Mouse (Mus musculus): ENCODE measurements at regions not wholly inside any gene's neighbourhood (a gene's known extent, or its start where the extent isn't known, plus 50 kb on each side); places are given as distances from the start of the nearest gene placed in this dataset.
"Not testable (repeated sequence)": the region's sequence is repeated elsewhere in the genome, so short reads cannot be mapped to it uniquely, and the experiment has no call there.

DNA sequence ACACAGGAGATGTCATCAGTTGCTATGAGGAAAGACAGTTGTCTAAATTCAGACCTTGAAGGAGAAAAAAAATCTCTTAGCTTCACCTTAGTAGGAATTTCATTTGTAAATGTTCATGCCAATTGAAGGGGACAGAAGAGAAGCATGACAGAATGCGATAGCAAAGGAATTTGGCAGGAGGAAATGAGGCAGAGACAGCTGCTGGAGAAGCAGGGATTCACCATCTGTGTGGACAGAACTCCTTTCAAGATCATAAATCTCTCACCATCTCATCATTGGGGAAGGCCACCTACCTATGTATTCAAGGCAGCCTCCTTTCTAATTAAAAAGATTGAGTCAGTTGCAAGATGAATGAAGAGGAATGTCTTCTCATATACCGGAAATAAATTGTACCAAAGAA is 387.8 kb downstream of the Hdgfl1 start:
- WGBS: 54% methylated on average over 2 of the region's 2 CpGs

DNA sequence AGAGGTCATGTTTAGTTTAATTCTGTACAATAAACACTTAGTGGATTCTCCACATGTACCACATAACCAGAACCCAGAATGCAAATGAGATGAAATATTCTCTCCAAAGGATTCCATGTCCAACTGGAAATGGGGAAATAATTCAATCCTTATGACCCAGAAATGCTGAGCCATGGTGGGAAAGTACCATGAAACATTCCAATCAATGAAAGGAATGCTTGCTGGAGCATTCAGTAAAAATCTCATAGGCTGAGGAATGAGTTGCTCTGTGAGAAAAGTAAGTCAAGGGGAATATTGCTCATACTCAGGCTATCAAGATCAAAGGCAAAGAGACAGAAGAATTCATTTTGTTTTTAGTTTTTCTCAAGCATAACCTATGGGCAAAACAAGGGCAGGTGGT is 394.4 kb downstream of the Hdgfl1 start:
- DNase-seq: no peak
- Histone ChIP-seq H3K79me2 (replicated peaks; ENCODE audit: control insufficient read depth, insufficient read depth, low read length) (no peaks in the 10 kb centered on the region), H3K9ac (ENCODE audit: low read depth, low read length) (no peak overlapping the region), H3K36me3 (ENCODE audit: control insufficient read depth, insufficient read depth, low read length) (no peaks in the 10 kb centered on the region), H3K27ac (no peak overlapping the region), H3K4me3 (no peak overlapping the region), H3K4me1 (ENCODE audit: control insufficient read depth, insufficient read depth, low read length) (no peaks in the 10 kb centered on the region), H3K27me3 (ENCODE audit: control insufficient read depth, insufficient read depth, low read length) (no peaks in the 10 kb centered on the region)
- TF ChIP-seq EP300 (IDR thresholded peaks at IDR 0.05; ENCODE audit: insufficient read depth, low read depth, low read length) (no peak), CTCF (IDR thresholded peaks at IDR 0.05) (no peak), POLR2A (IDR thresholded peaks at IDR 0.05; ENCODE audit: insufficient read depth, low read depth, low read length) (no peak)
- intact Hi-C loops (cut with DNase I): no loop called here

More for the DNA sequence above, 387.8 kb downstream of the Hdgfl1 start:
- no peaks in the 10 kb centered on the region for H3K27me3 ChIP-seq (ENCODE audit: control insufficient read depth, insufficient read depth, low read length)
- no peak for TF ChIP-seq EP300 (IDR thresholded peaks at IDR 0.05; ENCODE audit: insufficient read depth, low read depth, low read length)
- no peak for TF ChIP-seq POLR2A (IDR thresholded peaks at IDR 0.05; ENCODE audit: insufficient read depth, low read depth, low read length)
- no peak for TF ChIP-seq CTCF (IDR thresholded peaks at IDR 0.05)
- H3K79me2 ChIP-seq (replicated peaks; ENCODE audit: control insufficient read depth, insufficient read depth, low read length): no peaks in the 10 kb centered on the region
- no peaks in the 10 kb centered on the region for H3K36me3 ChIP-seq (ENCODE audit: control insufficient read depth, insufficient read depth, low read length)
- no peak overlapping the region for H3K9ac ChIP-seq (ENCODE audit: low read depth, low read length)
- no peak overlapping the region for H3K27ac ChIP-seq
- intact Hi-C loops (cut with DNase I): no loop called here
- no peak overlapping the region for H3K4me3 ChIP-seq
- DNase-seq: no peak
- H3K4me1 ChIP-seq (ENCODE audit: control insufficient read depth, insufficient read depth, low read length): peaks cover 4% of the 10 kb centered on the region; the same call in 1 of the 2 replicates

DNA sequence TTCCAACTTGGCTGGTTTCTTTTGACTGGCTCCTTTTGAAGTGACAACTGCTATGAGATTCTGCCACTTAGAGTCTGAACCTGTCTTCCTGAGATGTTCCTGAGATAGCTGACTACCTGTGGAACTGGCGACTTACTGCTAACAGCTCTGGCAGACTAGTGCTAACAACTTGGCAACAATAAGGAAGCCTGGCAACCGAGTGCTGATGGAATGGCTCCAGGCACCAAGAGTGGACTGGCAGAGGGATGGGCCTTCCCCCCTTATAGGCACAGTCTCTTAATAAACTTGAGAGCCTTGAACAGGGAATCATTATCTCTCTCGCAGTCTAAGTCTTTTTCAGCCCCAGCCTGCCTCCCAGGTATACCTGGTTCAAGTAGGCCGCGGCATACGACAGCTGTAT is 404.1 kb downstream of the Hdgfl1 start:
- H3K79me2 ChIP-seq (replicated peaks; ENCODE audit: control insufficient read depth, insufficient read depth, low read length); intact Hi-C loops (cut with DNase I); H3K4me3 ChIP-seq; H3K36me3 ChIP-seq (ENCODE audit: control insufficient read depth, insufficient read depth, low read length); H3K27ac ChIP-seq; H3K27me3 ChIP-seq (ENCODE audit: control insufficient read depth, insufficient read depth, low read length); H3K9ac ChIP-seq (ENCODE audit: low read depth, low read length); H3K4me1 ChIP-seq (ENCODE audit: control insufficient read depth, insufficient read depth, low read length): not testable (repeated sequence)
- peak; percentile 32 to 36 for DNase-seq
- 75% methylated on average over 6 of the region's 6 CpGs for WGBS

DNA sequence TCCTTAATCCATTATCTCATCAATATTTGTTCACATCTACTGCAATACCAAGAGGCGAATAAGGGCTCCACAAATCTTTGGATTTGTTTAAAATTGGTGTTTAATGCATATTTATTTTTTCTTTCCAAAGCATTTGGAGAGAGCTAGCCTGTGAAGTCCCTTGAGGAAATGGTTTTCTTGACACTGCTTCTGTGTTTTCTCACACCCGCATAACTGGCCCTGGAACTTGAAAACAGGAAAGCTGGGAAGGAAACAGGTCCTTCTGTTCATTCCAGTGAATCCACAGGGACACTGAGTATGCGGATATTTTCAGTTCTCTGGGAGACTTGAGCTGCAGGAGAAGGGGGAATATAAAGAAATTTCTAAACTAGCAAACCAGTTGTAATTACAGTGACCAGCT is 413.6 kb downstream of the Hdgfl1 start:
- H3K27me3 ChIP-seq (ENCODE audit: control insufficient read depth, insufficient read depth, low read length): no peaks in the 10 kb centered on the region
- intact Hi-C loops (cut with DNase I): loop anchor here (2.0 to 5.0 kb wide), 2 partner anchors 48 to 206 kb away; no protein-coding TSS in a partner anchor
- no peaks in the 10 kb centered on the region for H3K79me2 ChIP-seq (replicated peaks; ENCODE audit: control insufficient read depth, insufficient read depth, low read length)
- DNase-seq: peak in 1 of 2 experiments; percentile 6
- H3K27ac ChIP-seq: peak overlapping the region; percentile 54
- 38% methylated on average over 3 of the region's 3 CpGs for WGBS
- H3K36me3 ChIP-seq (ENCODE audit: control insufficient read depth, insufficient read depth, low read length): peaks cover 4% of the 10 kb centered on the region; the same call in 1 of the 2 replicates
- no peak overlapping the region for H3K9ac ChIP-seq (ENCODE audit: low read depth, low read length)
- TF ChIP-seq EP300 (IDR thresholded peaks at IDR 0.05; ENCODE audit: insufficient read depth, low read depth, low read length) (0 out of 2 replicates have a peak, but pooled peaks have one; percentile 49), POLR2A (IDR thresholded peaks at IDR 0.05; ENCODE audit: insufficient read depth, low read depth, low read length) (no peak)
- H3K4me3 ChIP-seq: no peak overlapping the region
- peaks cover 4% of the 10 kb centered on the region for H3K4me1 ChIP-seq (ENCODE audit: control insufficient read depth, insufficient read depth, low read length)

DNA sequence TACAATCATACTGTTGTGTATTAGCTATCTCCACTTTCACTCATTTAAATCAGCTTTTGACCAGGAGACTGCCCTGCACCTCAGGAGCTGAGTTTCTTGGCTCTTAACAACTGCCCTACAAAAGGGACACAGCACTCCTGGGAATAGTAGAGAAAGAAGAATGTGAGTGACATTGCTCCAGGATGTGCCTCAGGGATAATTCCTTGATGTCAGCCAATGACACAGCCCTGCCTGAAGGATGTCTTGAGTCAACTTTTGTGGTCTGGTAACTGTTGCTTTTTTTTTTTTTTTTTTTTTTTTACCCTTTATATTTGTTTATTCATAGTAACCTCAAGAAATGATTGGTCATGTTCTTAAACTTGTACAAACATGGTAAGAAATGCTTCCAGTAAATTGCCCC is 415.5 kb downstream of the Hdgfl1 start:
- Histone ChIP-seq H3K4me3 (no peak overlapping the region), H3K27me3 (ENCODE audit: control insufficient read depth, insufficient read depth, low read length) (no peaks in the 10 kb centered on the region), H3K27ac (no peak overlapping the region), H3K9ac (ENCODE audit: low read depth, low read length) (no peak overlapping the region), H3K36me3 (ENCODE audit: control insufficient read depth, insufficient read depth, low read length) (peaks cover 4% of the 10 kb centered on the region; the same call in 1 of the 2 replicates), H3K79me2 (replicated peaks; ENCODE audit: control insufficient read depth, insufficient read depth, low read length) (no peaks in the 10 kb centered on the region), H3K4me1 (ENCODE audit: control insufficient read depth, insufficient read depth, low read length) (peaks cover 4% of the 10 kb centered on the region)
- DNase-seq: no peak
- no peak for TF ChIP-seq POLR2A (IDR thresholded peaks at IDR 0.05; ENCODE audit: insufficient read depth, low read depth, low read length)
- TF ChIP-seq CTCF (IDR thresholded peaks at IDR 0.05): no peak
- TF ChIP-seq EP300 (IDR thresholded peaks at IDR 0.05; ENCODE audit: insufficient read depth, low read depth, low read length): no peak
- intact Hi-C loops (cut with DNase I): no loop called here

DNA sequence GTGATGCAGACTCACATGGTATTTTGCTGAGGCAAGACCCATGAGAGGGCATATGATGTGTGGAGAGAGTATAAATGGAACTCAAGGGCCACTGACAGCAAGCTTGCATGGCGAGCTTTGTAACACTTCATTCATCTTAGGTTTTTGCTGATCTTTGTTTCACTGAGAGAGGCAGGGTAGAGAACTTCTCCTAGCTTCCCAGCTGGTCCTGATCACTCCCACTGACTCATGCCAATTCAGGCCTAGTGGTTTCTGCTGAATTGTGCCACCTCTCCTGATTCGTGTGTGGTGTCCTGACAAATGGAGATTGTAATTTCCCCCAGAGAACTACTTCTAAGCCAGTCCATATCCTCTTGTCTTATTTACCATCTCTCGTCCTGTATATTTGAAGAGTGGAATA is 419.5 kb downstream of the Hdgfl1 start:
- H3K4me1 ChIP-seq (ENCODE audit: control insufficient read depth, insufficient read depth, low read length): no peaks in the 10 kb centered on the region
- intact Hi-C loops (cut with DNase I): no loop called here
- TF ChIP-seq CTCF (IDR thresholded peaks at IDR 0.05): no peak
- no peak for TF ChIP-seq POLR2A (IDR thresholded peaks at IDR 0.05; ENCODE audit: insufficient read depth, low read depth, low read length)
- TF ChIP-seq EP300 (IDR thresholded peaks at IDR 0.05; ENCODE audit: insufficient read depth, low read depth, low read length): no peak
- no peaks in the 10 kb centered on the region for H3K79me2 ChIP-seq (replicated peaks; ENCODE audit: control insufficient read depth, insufficient read depth, low read length)
- no peak overlapping the region for H3K9ac ChIP-seq (ENCODE audit: low read depth, low read length)
- no peaks in the 10 kb centered on the region for H3K27me3 ChIP-seq (ENCODE audit: control insufficient read depth, insufficient read depth, low read length)
- no peak overlapping the region for H3K4me3 ChIP-seq
- H3K36me3 ChIP-seq (ENCODE audit: control insufficient read depth, insufficient read depth, low read length): no peaks in the 10 kb centered on the region
- WGBS: 86% methylated on average over 3 of the region's 3 CpGs
- no peak overlapping the region for H3K27ac ChIP-seq
- DNase-seq: no peak
